Mouse (Mus musculus) megakaryocyte, embryonic 14.5 days (primary cell): ENCODE measurements around the gene Gm12216. TPM values are rescaled to one million over a fixed set of nuclear protein-coding genes. Genes with fewer than 3 reads are reported as not detected.
A peak's percentile ranks its signal among the peaks of the same experiment; 100 is the strongest.

ENCODE experiments used
- H3K27me3 ChIP-seq: replicated peaks from 2 replicates; pipeline ENCODE3; 2012; ENCODE audit warnings: inconsistent platforms
- H3K36me3 ChIP-seq: replicated peaks from 2 replicates; pipeline ENCODE3; 2012; ENCODE audit warnings: low read length, inconsistent platforms, mixed read lengths
- H3K4me1 ChIP-seq: 2 replicates; pipeline ENCODE4 v1.6.1; 2012; ENCODE audit warnings: inconsistent platforms
- H3K4me3 ChIP-seq: replicated peaks from 2 replicates; pipeline ENCODE3; 2012; ENCODE audit warnings: moderate library complexity, mild to moderate bottlenecking, inconsistent platforms
- H3K9me3 ChIP-seq: 2 replicates; pipeline ENCODE4 v1.6.1; 2012; ENCODE audit warnings: inconsistent platforms
- FLI1 ChIP-seq: IDR thresholded peaks from 2 replicates; pipeline ENCODE4 v1.6.1; 2012; ENCODE audit warnings: low read length, inconsistent platforms, mixed read lengths
- GATA1 ChIP-seq: IDR thresholded peaks from 3 replicates; pipeline ENCODE4 v1.6.1; 2012; ENCODE audit warnings: mixed read lengths, low read length, inconsistent platforms, borderline replicate concordance
- polyA plus RNA-seq: library from polyadenylated mRNA; stranded (reverse); fragments of >175 nt; gene quantifications from 2 replicates; pipeline ENCODE4 v1.2.3, GENCODE M21; 2012; ENCODE audit warnings: low replicate concordance; ENCODE audit not compliant: insufficient read depth

Gm12216 gene
- polyA plus RNA-seq, 1 experiment, result not detected

- peaks cover 2% of the 10 kb centered on the region for H3K27me3 ChIP-seq
- H3K9me3 ChIP-seq, result no peaks in the 10 kb centered on the region
- no peaks in the 10 kb centered on the region for H3K36me3 ChIP-seq
- H3K4me3 ChIP-seq, result no peak overlapping the region
- TF ChIP-seq FLI1, result no peak
- TF ChIP-seq GATA1, result no peak
- peaks cover 25% of the 10 kb centered on the region for H3K4me1 ChIP-seq
Observed at GRCm38 (mm10) chr11:53811312-53811711, 47.7 kb downstream of the Gm12216 start.

DNA sequence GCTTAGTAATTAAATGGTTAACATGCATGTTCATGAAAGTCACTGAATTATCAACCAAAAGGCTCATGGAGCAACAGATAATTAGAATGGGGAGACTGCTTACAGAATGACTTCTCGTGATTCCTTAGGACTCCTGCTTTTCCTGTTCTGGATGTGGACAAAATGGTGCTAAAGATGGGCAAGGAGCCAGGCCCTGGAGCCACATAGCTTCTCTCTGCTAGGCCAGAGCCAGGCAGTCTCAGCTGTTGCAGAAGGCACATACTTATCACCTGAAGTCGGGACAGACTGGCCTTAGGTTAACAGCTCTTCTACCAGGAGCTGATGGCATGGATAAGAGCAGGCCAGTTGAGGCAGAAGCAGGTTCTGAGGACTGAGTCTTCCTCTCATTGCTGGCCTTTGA is 48.3 kb downstream of the Gm12216 start:
- Histone ChIP-seq H3K27me3 (peaks cover 2% of the 10 kb centered on the region), H3K9me3 (no peaks in the 10 kb centered on the region), H3K4me1 (peaks cover 30% of the 10 kb centered on the region), H3K36me3 (no peaks in the 10 kb centered on the region), H3K4me3 (no peak overlapping the region)
- no peak for TF ChIP-seq FLI1
- TF ChIP-seq GATA1, result no peak

GRCm38 (mm10) chr11:53810156-53810555 is 48.9 kb downstream of the Gm12216 start:
- H3K36me3 ChIP-seq, result no peaks in the 10 kb centered on the region
- no peak for TF ChIP-seq FLI1
- TF ChIP-seq GATA1, result no peak
- H3K4me3 ChIP-seq, result no peak overlapping the region
- H3K27me3 ChIP-seq, result peaks cover 2% of the 10 kb centered on the region
- H3K9me3 ChIP-seq, result no peaks in the 10 kb centered on the region
- peaks cover 34% of the 10 kb centered on the region for H3K4me1 ChIP-seq

DNA sequence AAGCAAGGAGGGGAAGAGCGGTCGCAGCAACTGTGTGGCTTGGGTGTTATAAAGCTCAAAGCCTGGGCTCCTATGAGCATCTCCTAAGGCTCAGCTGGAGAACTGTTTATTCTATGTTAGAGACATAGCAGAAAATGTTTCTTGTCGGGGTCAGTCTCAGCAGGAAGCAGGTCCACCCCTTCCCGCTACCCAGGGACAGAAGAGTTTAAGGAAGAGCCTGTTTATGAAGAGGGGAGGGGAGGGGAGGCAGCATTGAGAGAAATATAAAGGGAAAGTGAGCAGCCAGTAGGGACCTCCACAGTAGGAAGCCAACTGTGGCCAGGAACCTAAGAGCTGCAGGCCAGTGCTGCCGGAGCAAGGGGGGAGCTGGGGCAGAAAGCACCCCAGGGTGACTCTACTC is 49.7 kb downstream of the Gm12216 start:
- Histone ChIP-seq H3K36me3 (no peaks in the 10 kb centered on the region), H3K27me3 (peaks cover 2% of the 10 kb centered on the region), H3K9me3 (no peaks in the 10 kb centered on the region), H3K4me3 (no peak overlapping the region), H3K4me1 (peaks cover 35% of the 10 kb centered on the region)
- TF ChIP-seq FLI1, result no peak
- no peak for TF ChIP-seq GATA1

DNA sequence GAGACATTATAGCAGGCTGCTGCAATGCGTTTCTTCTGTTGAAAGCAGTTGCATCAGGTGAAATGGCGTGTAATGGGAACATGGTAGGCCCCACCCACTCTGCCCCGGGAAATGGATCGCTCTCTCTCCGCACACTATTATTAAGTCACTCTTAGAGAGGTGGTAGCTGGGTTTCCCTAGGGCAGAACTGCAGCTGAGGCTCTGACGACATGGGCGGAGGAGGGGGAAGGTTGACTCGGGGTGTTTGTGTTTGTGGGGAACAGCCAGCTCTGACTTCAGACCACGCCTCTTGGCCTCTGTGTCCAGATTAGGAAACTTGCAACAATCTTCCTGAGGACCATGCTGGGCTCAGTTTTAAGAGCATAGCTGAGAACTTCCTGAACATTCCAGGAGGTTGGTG is 53.3 kb downstream of the Gm12216 start:
- Histone ChIP-seq H3K27me3 (no peaks in the 10 kb centered on the region), H3K4me3 (peak overlapping the region; percentile 14), H3K36me3 (no peaks in the 10 kb centered on the region), H3K4me1 (peaks cover 53% of the 10 kb centered on the region), H3K9me3 (no peaks in the 10 kb centered on the region)
- TF ChIP-seq GATA1 (no peak), FLI1 (no peak)

- H3K4me1 ChIP-seq, result peaks cover 44% of the 10 kb centered on the region
- no peaks in the 10 kb centered on the region for H3K27me3 ChIP-seq
- no peaks in the 10 kb centered on the region for H3K36me3 ChIP-seq
- no peak overlapping the region for H3K4me3 ChIP-seq
- no peaks in the 10 kb centered on the region for H3K9me3 ChIP-seq
- TF ChIP-seq GATA1 (no peak), FLI1 (no peak)
Observed at GRCm38 (mm10) chr11:53804569-53805344, 54.3 kb downstream of the Gm12216 start.

DNA sequence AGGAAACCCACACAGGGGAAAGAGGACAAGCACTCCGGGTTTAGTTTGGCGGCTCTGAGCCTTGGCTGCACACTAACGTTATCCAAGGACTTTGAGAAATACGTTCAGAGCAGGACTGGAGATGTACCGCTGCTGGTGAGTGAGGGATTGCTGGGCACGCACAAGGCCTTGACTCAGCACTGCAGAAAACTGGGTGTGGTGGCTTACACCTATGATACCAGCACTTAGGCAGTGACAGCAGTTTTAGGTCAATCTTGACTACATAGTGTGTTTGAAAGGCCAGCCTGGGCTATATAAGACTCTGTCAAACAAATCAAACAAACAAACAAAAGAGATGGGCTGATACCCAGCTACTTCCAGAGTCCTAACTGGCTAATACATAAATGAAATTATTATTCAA is 55.6 kb downstream of the Gm12216 start:
- peaks cover 40% of the 10 kb centered on the region for H3K4me1 ChIP-seq
- H3K36me3 ChIP-seq, result no peaks in the 10 kb centered on the region
- no peak for TF ChIP-seq GATA1
- no peak for TF ChIP-seq FLI1
- no peaks in the 10 kb centered on the region for H3K9me3 ChIP-seq
- no peaks in the 10 kb centered on the region for H3K27me3 ChIP-seq
- H3K4me3 ChIP-seq, result no peak overlapping the region

GRCm38 (mm10) chr11:53803093-53803492 is 56.0 kb downstream of the Gm12216 start:
- Histone ChIP-seq H3K27me3 (no peaks in the 10 kb centered on the region), H3K36me3 (no peaks in the 10 kb centered on the region), H3K9me3 (no peaks in the 10 kb centered on the region), H3K4me3 (no peak overlapping the region), H3K4me1 (peaks cover 43% of the 10 kb centered on the region)
- TF ChIP-seq GATA1 (no peak), FLI1 (no peak)

DNA sequence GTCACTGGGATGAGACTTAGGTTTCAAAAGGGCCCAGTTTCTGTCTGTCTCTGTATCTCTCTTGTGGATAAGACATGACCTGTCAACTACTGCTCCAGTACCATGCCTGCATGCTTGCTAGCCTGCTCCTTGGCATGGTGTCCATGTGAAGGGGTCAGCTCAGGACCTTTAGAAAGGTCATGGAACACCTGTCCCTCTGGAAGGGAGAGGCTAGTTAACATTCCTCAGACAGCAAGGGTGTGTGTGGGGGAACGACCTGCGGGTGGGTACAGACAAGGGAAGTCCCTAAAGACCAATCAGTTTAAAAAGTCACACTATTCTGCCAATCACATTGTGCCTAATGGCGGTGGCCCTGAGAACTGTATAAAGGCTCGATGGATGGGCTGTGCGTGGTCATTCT is 58.1 kb downstream of the Gm12216 start:
- Histone ChIP-seq H3K9me3 (no peaks in the 10 kb centered on the region), H3K27me3 (no peaks in the 10 kb centered on the region), H3K4me1 (peaks cover 57% of the 10 kb centered on the region), H3K4me3 (no peak overlapping the region), H3K36me3 (no peaks in the 10 kb centered on the region)
- no peak for TF ChIP-seq GATA1
- TF ChIP-seq FLI1, result no peak

DNA sequence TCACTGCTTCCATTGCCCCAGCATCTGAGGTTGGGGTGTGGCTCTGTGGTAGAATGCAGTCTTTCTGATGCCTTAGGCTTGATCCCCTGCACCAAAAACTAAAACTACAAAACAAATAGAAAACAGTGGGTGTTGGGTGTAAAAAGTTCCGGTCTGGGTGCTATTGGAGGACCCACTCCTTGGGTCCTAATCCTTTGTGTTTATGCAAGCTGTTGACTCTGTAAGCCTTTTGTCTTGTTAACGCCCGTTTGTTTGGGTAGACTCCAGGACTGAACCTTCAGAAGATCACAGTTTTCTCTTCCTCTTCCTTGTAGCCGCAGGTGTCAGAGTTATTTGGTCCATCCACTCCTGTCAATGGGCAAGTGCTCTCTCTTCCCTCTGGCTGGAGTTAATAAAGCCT is 59.0 kb downstream of the Gm12216 start:
- Histone ChIP-seq H3K4me1 (peaks cover 60% of the 10 kb centered on the region), H3K4me3 (no peak overlapping the region), H3K36me3 (no peaks in the 10 kb centered on the region), H3K27me3 (no peaks in the 10 kb centered on the region), H3K9me3 (no peaks in the 10 kb centered on the region)
- no peak for TF ChIP-seq FLI1
- no peak for TF ChIP-seq GATA1

DNA sequence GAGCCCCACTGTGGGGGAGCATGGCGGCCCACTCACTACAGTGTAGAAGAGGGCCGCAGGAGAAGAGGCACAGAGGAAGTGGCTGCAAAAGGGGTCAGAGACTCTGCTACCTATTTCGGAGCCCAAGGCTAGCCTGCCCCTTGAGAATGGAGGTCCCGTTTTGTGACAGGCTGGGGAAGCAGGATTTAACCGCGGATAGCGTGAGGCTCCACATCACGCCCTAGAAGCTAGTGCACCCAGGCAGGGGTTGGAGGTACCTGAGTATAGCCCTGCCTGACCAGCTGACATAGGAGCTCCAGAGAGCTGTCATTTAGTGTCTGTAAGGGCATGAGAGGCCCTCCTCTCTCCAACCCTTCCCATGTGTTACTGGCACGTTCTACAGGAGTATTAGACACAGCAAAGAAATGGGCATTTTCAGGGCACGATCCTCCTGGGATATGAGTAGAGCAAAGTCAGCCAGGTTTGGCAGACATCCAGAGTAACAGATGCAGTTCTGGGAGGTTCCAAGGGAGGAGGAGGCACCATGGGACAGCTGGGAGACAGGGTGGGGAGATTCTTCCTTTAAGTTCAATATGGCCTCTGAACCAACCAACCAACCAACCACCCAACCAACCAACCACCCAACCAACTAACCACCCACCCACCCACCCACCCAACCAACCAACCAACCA is 60.9 kb downstream of the Gm12216 start:
- Histone ChIP-seq H3K4me1 (peaks cover 66% of the 10 kb centered on the region), H3K27me3 (no peaks in the 10 kb centered on the region), H3K4me3 (no peak overlapping the region), H3K36me3 (no peaks in the 10 kb centered on the region), H3K9me3 (no peaks in the 10 kb centered on the region)
- TF ChIP-seq FLI1, result no peak
